Mouse (Mus musculus): Measurements from ENCODE around the gene Alkbh6. TPM values are rescaled to one million over a fixed set of nuclear protein-coding genes. Genes with fewer than 3 reads are reported as not detected.
A peak's percentile ranks its signal among the peaks of the same experiment; 100 is the strongest.

The Alkbh6 gene
- polyA plus RNA-seq, 1 experiment from 2014 or later = 56.8 TPM

DNA sequence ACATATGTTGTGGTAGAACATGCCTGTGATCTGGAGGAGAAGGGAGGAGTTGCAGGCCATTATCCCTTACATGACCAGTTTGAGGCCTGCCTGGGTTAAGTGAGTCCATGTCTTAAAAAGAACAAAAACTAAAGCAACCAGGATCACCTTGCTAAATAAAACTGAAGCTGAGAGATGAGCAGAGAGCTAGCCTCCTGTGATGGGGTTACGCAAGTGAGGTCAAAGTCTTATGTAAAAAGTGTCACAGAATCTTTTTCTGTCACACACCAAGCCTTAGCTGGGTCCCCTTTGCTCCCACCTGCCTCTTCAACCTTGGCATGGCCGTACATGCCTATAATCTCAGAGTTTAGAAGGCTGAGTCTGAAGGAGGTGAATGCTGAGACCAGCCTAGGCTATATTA is 12.4 kb downstream of the Alkbh6 start:
- no peak for ATAC-seq (ENCODE audit: insufficient number of reproducible peaks, low FRiP score)
- H3K9ac ChIP-seq = no peak overlapping the region
- H3K27me3 ChIP-seq (replicated peaks) = no peaks in the 10 kb centered on the region
- H3K4me3 ChIP-seq = peak overlapping the region; percentile 94
- peak overlapping the region; percentile 83 for H3K4me2 ChIP-seq
- H3K4me1 ChIP-seq (replicated peaks) = peaks cover 16% of the 10 kb centered on the region
- peaks cover 8% of the 10 kb centered on the region; the same call in 1 of the 2 replicates for H3K9me3 ChIP-seq (replicated peaks)
- H3K36me3 ChIP-seq = 0 out of 2 replicates have a peak, but pooled peaks cover 4% of the 10 kb centered on the region
- WGBS = 82% methylated on average over 2 of the region's 2 CpGs
- H3K27ac ChIP-seq (ENCODE audit: poor library complexity, severe bottlenecking) = no peak overlapping the region

DNA sequence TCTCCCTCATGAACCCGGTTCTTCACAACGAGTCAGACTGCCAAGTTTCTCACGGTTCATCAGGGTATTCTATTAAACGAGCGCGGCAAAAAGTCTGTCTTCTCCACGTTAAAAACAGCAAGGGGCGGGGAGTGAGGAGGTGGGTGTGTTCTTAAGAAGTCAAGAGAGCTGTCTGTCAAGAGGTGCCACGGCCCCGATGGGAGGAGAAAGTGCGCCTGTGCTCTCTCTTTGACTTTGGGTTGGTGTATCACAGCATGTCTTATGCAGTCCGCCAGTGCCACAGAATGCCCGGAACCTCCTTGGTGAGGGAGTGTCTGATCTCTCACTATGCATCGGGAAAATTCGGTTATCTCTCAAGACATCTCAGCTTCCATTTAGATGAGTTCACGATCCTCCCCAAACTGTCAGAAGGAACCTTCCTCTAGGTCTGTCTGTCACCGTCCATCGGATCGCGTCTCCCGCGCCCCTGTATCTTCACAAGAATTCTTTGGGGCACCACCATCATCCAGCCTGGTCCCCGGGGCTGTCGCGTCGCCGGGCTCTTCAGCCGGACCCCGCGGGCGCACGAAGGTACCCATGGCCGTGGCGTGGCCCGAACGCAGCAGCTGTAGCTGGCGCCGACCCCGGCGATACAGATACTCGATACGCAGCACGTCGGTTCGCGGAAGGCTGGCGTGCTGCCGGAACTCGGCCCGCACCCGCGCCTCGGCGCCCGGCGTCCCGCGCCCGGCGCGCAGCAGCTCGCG is 13.2 kb downstream of the Alkbh6 start, which contains the start of gene E130208F15Rik:
TSS of gene E130208F15Rik (plus strand) at position 202 of the 746 bp plus-strand sequence.
- Histone ChIP-seq H3K36me3 (0 out of 2 replicates have a peak, but pooled peaks cover 3% of the 10 kb centered on the region), H3K4me2 (peak within 1 kb of the TSS; percentile 83), H3K4me3 (peak within 1 kb of the TSS; percentile 94), H3K9me3 (replicated peaks) (peaks cover 8% of the 10 kb centered on the region; the same call in 1 of the 2 replicates), H3K27ac (ENCODE audit: poor library complexity, severe bottlenecking) (peak within 1 kb of the TSS; percentile 93), H3K27me3 (replicated peaks) (no peaks in the 10 kb centered on the region), H3K4me1 (replicated peaks) (peaks cover 16% of the 10 kb centered on the region), H3K9ac (peak within 1 kb of the TSS; percentile 97)
- under 1% methylated on average over 63 of the region's 63 CpGs for WGBS
- peak; percentile 72 for ATAC-seq (ENCODE audit: insufficient number of reproducible peaks, low FRiP score)

GRCm38 (mm10) chr7:30322285-30322667 is 13.8 kb downstream of the Alkbh6 start:
- no peaks in the 10 kb centered on the region for H3K27me3 ChIP-seq (replicated peaks)
- under 1% methylated on average over 20 of the region's 20 CpGs for WGBS
- ATAC-seq (ENCODE audit: insufficient number of reproducible peaks, low FRiP score) = peak; percentile 99
- H3K4me2 ChIP-seq = peak overlapping the region; percentile 83
- H3K9ac ChIP-seq = peak overlapping the region; percentile 97
- H3K9me3 ChIP-seq (replicated peaks) = peaks cover 8% of the 10 kb centered on the region; the same call in 1 of the 2 replicates
- H3K4me3 ChIP-seq = peak overlapping the region; percentile 94
- H3K27ac ChIP-seq (ENCODE audit: poor library complexity, severe bottlenecking) = peak overlapping the region; percentile 93
- peaks cover 19% of the 10 kb centered on the region for H3K4me1 ChIP-seq (replicated peaks)
- H3K36me3 ChIP-seq = no peaks in the 10 kb centered on the region

DNA sequence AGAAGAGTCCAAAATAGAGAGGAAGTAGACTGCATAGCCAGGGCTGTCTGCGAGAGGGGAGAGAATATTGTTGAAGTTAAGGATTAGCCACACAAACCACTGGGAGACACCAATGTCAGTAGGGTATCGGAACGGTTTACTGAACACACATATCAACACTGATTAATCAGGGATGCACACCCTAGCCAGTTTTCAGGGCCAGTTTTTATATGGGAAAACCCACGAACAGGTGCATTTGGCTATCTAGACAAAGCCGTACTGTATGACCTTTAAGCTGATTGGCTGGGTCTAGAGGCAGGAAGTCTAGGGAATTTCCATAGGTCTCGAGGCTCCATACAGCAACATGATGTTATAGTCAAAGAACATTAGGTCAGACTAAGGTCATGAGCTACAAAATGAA is 14.3 kb downstream of the Alkbh6 start:
- no peaks in the 10 kb centered on the region for H3K27me3 ChIP-seq (replicated peaks)
- 27% methylated on average over 6 of the region's 6 CpGs for WGBS
- peak overlapping the region; percentile 83 for H3K4me2 ChIP-seq
- H3K4me1 ChIP-seq (replicated peaks) = peaks cover 21% of the 10 kb centered on the region
- no peak for ATAC-seq (ENCODE audit: insufficient number of reproducible peaks, low FRiP score)
- H3K4me3 ChIP-seq = peak overlapping the region; percentile 94
- peak overlapping the region; percentile 63 for H3K9ac ChIP-seq
- H3K36me3 ChIP-seq = no peaks in the 10 kb centered on the region
- H3K9me3 ChIP-seq (replicated peaks) = peaks cover 8% of the 10 kb centered on the region; the same call in 1 of the 2 replicates
- peak overlapping the region; percentile 93 for H3K27ac ChIP-seq (ENCODE audit: poor library complexity, severe bottlenecking)

DNA sequence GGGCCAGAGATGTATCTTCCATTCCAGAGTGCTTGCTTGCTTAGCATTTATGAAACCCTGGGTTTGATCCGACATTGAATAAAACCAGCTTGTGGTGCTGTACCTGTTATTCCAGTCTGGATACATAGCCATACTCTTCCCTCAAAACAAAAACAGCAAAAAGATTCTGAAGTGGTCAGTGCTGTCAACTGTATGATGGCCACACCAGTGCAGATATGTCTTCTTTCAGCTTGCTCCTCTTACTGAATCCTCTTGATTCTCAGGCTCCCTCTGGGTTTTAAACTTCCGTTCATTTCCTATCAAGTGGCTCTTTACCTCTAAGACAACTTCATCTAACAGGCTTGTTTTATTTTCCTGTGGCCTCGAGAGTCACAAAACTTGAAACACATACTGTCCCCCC is 15.3 kb downstream of the Alkbh6 start, which contains the start of gene Sdhaf1:
TSS of gene Sdhaf1 (minus strand) at position 101 of the 400 bp plus-strand sequence.
- peak within 1 kb of the TSS; percentile 93 for H3K27ac ChIP-seq (ENCODE audit: poor library complexity, severe bottlenecking)
- 72% methylated on average over 3 of the region's 3 CpGs for WGBS
- H3K4me3 ChIP-seq = peak within 1 kb of the TSS; percentile 94
- no peaks in the 10 kb centered on the region for H3K27me3 ChIP-seq (replicated peaks)
- H3K4me2 ChIP-seq = peak within 1 kb of the TSS; percentile 83
- no peak for ATAC-seq (ENCODE audit: insufficient number of reproducible peaks, low FRiP score)
- H3K9me3 ChIP-seq (replicated peaks) = peaks cover 8% of the 10 kb centered on the region; the same call in 1 of the 2 replicates
- H3K9ac ChIP-seq = peak within 1 kb of the TSS; percentile 63
- peaks cover 21% of the 10 kb centered on the region for H3K4me1 ChIP-seq (replicated peaks)
- no peaks in the 10 kb centered on the region for H3K36me3 ChIP-seq

DNA sequence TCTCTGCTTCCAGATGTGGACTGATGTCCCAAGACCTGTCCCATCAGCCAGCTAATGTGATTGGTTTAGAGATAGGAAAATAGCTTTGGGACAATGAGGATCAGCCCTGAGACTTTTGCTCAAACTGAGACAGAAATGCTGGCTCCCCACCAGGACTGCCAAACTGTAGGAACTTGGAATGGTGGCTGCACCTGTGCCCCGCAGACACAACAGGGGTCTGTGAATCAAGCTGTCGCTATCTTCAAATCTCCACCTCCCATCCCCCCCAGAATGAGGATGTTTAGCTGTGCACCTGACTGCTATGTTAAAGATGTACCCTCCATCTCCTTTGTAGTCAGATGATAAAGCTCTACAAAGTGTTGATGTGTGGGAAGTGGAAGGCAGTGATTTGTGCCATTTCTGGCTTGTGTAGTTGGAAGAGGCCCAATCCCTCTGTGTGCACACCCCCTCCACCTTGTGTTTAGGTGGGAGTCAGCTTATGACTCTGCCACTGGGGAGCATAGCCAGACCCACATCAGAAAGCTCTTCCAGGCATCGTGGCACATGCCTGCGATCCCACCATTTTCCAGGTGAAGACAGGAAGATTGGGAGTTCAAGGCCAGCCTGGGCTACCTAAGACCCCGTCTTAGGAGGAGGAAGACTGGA is 15.9 kb downstream of the Alkbh6 start:
- Histone ChIP-seq H3K4me1 (replicated peaks) (peaks cover 21% of the 10 kb centered on the region), H3K27ac (ENCODE audit: poor library complexity, severe bottlenecking) (no peak overlapping the region), H3K4me2 (no peak overlapping the region), H3K9ac (no peak overlapping the region), H3K4me3 (no peak overlapping the region), H3K27me3 (replicated peaks) (no peaks in the 10 kb centered on the region), H3K9me3 (replicated peaks) (peaks cover 8% of the 10 kb centered on the region; the same call in 1 of the 2 replicates), H3K36me3 (no peaks in the 10 kb centered on the region)
- 74% methylated on average over 5 of the region's 5 CpGs for WGBS
- no peak for ATAC-seq (ENCODE audit: insufficient number of reproducible peaks, low FRiP score)

DNA sequence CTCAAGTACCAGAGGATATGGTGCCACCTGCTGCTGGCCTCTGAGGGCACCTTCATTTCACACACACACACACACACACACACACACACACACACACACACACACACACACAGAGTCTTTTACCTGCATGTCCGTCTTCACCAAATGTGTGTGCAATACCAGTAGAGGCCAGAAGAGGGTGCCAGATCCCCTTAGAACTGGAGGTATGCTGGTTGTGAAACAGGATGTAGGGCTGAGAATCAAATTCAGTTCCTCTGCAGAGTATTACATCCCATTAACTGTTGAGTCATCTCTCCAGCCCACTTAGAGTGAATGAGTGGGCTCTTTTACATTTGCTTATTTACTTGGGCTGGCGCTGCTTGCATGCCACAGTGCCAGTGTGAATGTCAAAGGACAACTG is 16.8 kb downstream of the Alkbh6 start:
- Histone ChIP-seq H3K4me1 (replicated peaks) (peaks cover 21% of the 10 kb centered on the region), H3K36me3 (no peaks in the 10 kb centered on the region), H3K9ac (no peak overlapping the region), H3K4me3 (no peak overlapping the region), H3K27ac (ENCODE audit: poor library complexity, severe bottlenecking) (no peak overlapping the region), H3K4me2 (no peak overlapping the region), H3K27me3 (replicated peaks) (no peaks in the 10 kb centered on the region; the same call in 1 of the 2 replicates), H3K9me3 (replicated peaks) (peaks cover 8% of the 10 kb centered on the region; the same call in 1 of the 2 replicates)
- WGBS = 48% methylated on average over 2 of the region's 2 CpGs
- no peak for ATAC-seq (ENCODE audit: insufficient number of reproducible peaks, low FRiP score)

- no peak overlapping the region for H3K4me3 ChIP-seq
Observed at GRCm38 (mm10) chr7:30326427-30326826, 17.9 kb downstream of the Alkbh6 start.

DNA sequence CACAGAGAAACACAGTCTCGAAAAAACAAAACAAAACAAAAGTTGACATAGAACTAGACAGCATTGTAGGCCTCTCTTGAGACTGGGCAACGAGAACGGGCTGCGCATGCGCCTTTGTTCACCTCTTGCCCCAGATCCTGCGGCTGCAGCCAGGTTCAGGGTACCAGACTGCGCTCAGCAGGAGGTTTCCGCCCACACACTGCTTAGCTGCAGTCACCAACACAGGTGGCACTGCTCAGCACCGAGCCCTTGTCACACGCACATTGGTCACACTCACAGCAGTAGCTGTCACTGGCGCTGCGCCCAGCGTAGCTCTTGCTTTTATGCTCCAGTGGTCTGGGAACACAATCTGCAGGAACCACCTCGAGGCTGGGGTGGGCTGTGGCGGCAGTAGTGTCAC is 18.6 kb downstream of the Alkbh6 start:
- Histone ChIP-seq H3K4me1 (replicated peaks) (peaks cover 19% of the 10 kb centered on the region), H3K9ac (no peak overlapping the region), H3K4me2 (no peak overlapping the region), H3K27ac (ENCODE audit: poor library complexity, severe bottlenecking) (peak overlapping the region; percentile 75), H3K9me3 (replicated peaks) (peaks cover 8% of the 10 kb centered on the region; the same call in 1 of the 2 replicates), H3K36me3 (no peaks in the 10 kb centered on the region), H3K4me3 (no peak overlapping the region), H3K27me3 (replicated peaks) (no peaks in the 10 kb centered on the region; the same call in 1 of the 2 replicates)
- ATAC-seq (ENCODE audit: insufficient number of reproducible peaks, low FRiP score) = no peak
- 49% methylated on average over 15 of the region's 15 CpGs for WGBS

More at GRCm38 (mm10) chr7:30326427-30326826, 17.9 kb downstream of the Alkbh6 start:
- Histone ChIP-seq H3K9me3 (replicated peaks) (peaks cover 8% of the 10 kb centered on the region; the same call in 1 of the 2 replicates), H3K27ac (ENCODE audit: poor library complexity, severe bottlenecking) (no peak overlapping the region), H3K4me2 (no peak overlapping the region), H3K27me3 (replicated peaks) (no peaks in the 10 kb centered on the region; the same call in 1 of the 2 replicates), H3K9ac (no peak overlapping the region), H3K36me3 (no peaks in the 10 kb centered on the region), H3K4me1 (replicated peaks) (peaks cover 13% of the 10 kb centered on the region)
- no peak for ATAC-seq (ENCODE audit: insufficient number of reproducible peaks, low FRiP score)

DNA sequence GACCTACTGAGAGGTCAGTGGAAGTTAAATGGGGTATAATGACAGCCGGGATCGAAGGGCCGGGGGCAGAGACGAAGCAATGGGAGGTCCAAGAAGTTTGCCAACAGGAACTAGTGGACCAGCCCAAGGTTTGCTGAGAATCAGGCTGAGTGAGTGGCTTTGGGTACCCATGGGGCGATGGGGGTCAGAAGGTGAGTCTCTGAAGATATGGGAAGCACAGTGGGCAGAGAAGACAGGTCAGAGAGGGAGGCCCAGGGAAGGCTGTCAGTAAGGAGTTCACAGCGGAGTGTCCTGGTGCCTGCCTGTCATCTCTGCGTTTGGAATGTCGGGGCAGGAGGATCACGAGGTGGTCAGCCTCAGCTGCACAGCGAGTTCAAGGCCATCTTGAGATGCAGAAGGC is 19.9 kb downstream of the Alkbh6 start:
- no peak overlapping the region for H3K4me2 ChIP-seq
- 49% methylated on average over 10 of the region's 10 CpGs for WGBS
- peaks cover 8% of the 10 kb centered on the region; the same call in 1 of the 2 replicates for H3K9me3 ChIP-seq (replicated peaks)
- H3K36me3 ChIP-seq = no peaks in the 10 kb centered on the region
- no peak overlapping the region for H3K9ac ChIP-seq
- H3K27me3 ChIP-seq (replicated peaks) = no peaks in the 10 kb centered on the region; the same call in 1 of the 2 replicates
- no peak overlapping the region for H3K4me3 ChIP-seq
- ATAC-seq (ENCODE audit: insufficient number of reproducible peaks, low FRiP score) = no peak
- peaks cover 25% of the 10 kb centered on the region for H3K4me1 ChIP-seq (replicated peaks)
- H3K27ac ChIP-seq (ENCODE audit: poor library complexity, severe bottlenecking) = 0 out of 2 replicates have a peak overlapping the region, but pooled peaks have one; percentile 2

DNA sequence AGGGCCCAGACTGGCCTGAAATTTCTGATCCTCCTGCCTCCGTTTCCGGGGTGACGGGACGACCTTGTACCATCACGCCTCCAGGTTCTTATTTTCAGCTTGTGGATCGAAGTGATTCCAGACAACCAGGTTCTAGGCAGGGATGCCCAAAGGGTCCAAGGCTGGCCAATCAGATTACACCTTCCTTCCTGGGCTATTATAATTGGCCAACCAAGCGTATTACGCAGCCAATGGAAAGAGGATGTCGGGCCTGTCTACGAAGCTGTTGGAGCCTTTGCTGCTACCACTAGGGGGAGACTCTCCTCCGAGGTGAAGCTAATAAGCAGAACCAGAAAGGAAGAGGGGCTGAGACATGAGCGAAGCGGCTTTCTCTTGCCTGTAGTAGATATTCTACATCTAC is 23.4 kb downstream of the Alkbh6 start:
- Histone ChIP-seq H3K36me3 (no peaks in the 10 kb centered on the region), H3K9me3 (replicated peaks) (no peaks in the 10 kb centered on the region), H3K4me1 (replicated peaks) (peaks cover 39% of the 10 kb centered on the region), H3K4me2 (peak overlapping the region; percentile 33), H3K27ac (ENCODE audit: poor library complexity, severe bottlenecking) (0 out of 2 replicates have a peak overlapping the region, but pooled peaks have one; percentile 87), H3K27me3 (replicated peaks) (peaks cover 15% of the 10 kb centered on the region), H3K4me3 (0 out of 2 replicates have a peak overlapping the region, but pooled peaks have one; percentile 4), H3K9ac (no peak overlapping the region)
- 10% methylated on average over 13 of the region's 13 CpGs for WGBS
- ATAC-seq (ENCODE audit: insufficient number of reproducible peaks, low FRiP score) = peak; percentile 42; the same call in 1 of the 2 replicates
